Mouse (Mus musculus): ENCODE results near the gene Morn4.

Morn4 gene

DNA sequence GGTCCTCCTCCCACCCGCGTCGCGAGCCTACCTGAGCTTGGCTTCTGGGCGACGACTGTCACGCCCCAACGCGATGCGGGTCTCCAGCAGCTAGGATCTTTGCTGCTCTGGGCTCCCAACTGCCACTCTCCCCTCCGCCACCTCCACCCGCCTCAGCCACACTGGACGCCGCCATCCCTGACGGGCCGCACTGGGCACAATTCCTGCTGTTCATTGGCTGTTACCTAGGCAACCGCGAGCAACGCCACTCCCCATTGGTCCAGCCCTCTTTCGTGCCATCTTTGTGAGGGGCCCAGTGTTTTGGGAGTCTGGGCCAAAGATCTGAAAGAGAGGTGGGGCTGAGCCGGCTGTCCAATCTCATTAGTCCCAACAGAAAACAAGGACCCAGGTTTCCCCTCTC lies at the start of gene Morn4:
Morn4 (minus strand) TSS at position 192 of the 400 bp plus-strand sequence.
- peak; percentile 97 for DNase-seq (ENCODE audit: low read depth, low spot score)

DNA sequence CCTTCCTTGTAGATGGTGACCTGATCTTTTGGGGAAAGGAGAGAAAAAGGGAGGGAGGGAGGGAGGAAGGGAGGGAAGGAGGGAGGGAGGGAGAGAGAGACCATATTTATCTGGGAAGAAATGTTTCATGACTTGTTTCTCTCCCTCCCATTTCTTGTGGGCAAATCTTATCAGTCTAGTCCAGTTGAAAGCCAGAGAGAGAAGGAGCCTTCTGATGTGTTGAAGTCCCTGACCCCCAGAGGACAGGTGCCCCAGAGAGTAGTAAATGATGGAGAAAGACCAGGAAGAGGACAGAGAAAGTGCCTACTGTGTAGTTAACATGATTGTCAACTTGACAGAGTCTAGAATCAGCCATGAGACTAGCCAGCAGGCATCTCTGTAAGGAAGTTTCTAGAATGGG lies 48.9 kb upstream of the Morn4 start:
- no peak for DNase-seq (ENCODE audit: low read depth, low spot score)

- DNase-seq (ENCODE audit: low read depth, low spot score), result peak; percentile 36
These were observed 44.9 kb upstream of the Morn4 start for GRCm38 (mm10) chr19:42131101-42131500.

DNA sequence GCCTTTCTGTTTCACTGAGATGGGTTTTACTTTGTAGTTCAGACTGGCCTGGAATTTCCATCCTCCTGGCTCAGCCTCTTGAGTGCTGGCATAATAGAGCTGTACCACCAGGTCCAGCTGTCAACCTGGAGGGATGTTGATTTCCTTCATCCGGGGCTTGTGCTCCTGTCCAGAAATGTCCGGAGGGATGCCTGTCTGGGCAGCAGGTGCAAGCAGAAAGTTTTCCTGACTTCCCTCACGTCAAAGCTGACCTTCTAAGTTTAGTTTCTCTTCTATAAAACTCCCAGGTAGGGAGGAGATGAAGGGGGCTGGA lies 44.1 kb upstream of the Morn4 start:
- no peak for DNase-seq (ENCODE audit: low read depth, low spot score)

GRCm38 (mm10) chr19:42129509-42130293 lies 43.5 kb upstream of the Morn4 start:
- DNase-seq (ENCODE audit: low read depth, low spot score), result peak; percentile 69

GRCm38 (mm10) chr19:42128787-42129508 lies 42.8 kb upstream of the Morn4 start, which contains the start of gene Avpi1:
Gene Avpi1, minus strand, starts transcription at chr19:42129059.
- DNase-seq (ENCODE audit: low read depth, low spot score), result peak; percentile 100

GRCm38 (mm10) chr19:42128052-42128740 lies 42.0 kb upstream of the Morn4 start:
- no peak for DNase-seq (ENCODE audit: low read depth, low spot score)

GRCm38 (mm10) chr19:42127024-42127423 lies 40.9 kb upstream of the Morn4 start:
- DNase-seq (ENCODE audit: low read depth, low spot score), result no peak

GRCm38 (mm10) chr19:42126219-42126605 lies 40.1 kb upstream of the Morn4 start:
- no peak for DNase-seq (ENCODE audit: low read depth, low spot score)

- peak; percentile 45 for DNase-seq (ENCODE audit: low read depth, low spot score)
These were observed 39.5 kb upstream of the Morn4 start for GRCm38 (mm10) chr19:42125501-42126218.

DNA sequence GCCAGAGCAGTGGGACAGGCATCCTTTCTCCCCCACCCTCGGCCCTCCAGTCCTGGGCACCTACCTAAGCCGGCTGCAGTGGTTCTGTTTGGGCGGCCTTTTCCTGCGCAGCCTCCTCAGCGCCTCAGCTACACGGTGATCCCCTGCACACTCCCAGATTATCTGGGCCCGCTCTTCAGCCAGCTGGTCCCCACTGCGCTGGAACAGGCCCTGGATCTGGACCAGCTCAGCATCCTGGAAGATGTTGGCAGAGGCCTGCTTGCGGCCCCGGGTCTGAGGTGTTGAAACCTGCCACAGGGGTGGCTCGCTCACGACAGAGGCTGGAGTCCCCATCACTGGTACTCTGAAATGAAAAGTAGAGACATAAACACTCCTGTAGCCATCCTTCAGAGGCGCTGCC lies 38.5 kb upstream of the Morn4 start:
- peak; percentile 45 for DNase-seq (ENCODE audit: low read depth, low spot score)

DNA sequence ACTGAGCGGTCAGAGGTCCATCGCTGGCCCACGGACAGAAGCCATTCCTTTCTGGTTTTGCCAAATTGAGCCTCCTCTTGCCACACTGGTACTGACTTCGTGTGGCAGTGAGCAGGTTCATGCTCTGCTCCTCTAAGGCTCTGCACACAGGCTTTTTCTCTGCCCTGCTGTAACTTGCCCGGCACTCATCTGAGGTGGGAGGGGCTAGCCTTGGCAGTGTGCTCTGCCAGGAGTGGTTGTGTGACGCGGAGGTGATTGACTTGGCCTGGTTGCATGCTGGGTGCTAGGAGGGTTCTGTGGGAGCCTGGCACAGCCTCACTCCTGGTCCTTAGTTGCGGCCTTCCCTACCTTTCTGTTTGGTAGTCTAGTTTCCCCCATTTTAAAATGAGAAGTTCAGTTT lies 34.3 kb upstream of the Morn4 start:
- DNase-seq (ENCODE audit: low read depth, low spot score), result no peak

DNA sequence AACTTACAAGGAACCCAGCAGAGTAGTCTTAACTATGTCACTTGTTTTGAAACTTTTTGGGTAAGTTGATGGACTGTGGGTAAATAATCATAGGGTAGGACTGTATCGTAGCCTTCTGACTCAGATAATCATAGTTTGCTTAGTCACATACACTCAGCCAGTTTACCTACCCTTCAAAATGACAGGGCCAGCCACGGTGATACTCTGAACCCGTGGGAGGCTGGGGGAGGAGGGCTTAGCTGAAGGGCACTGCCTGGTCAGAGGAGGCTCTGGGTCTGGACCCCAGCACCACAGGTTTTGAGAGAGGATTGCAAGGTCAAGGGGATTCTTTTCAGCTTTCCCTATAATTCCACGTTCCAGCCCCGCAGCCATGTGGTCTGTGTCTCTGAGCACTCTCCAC lies 32.4 kb upstream of the Morn4 start:
- no peak for DNase-seq (ENCODE audit: low read depth, low spot score)

- DNase-seq (ENCODE audit: low read depth, low spot score), result no peak
These were observed 32.0 kb upstream of the Morn4 start for GRCm38 (mm10) chr19:42118142-42118541.

- DNase-seq (ENCODE audit: low read depth, low spot score), result no peak
These were observed 29.7 kb upstream of the Morn4 start for GRCm38 (mm10) chr19:42115783-42116335.

- no peak for DNase-seq (ENCODE audit: low read depth, low spot score)
These were observed 18.5 kb upstream of the Morn4 start for GRCm38 (mm10) chr19:42104681-42105080.

- DNase-seq (ENCODE audit: low read depth, low spot score), result no peak
These were observed 13.2 kb upstream of the Morn4 start for GRCm38 (mm10) chr19:42099406-42099805.

- peak; percentile 28 for DNase-seq (ENCODE audit: low read depth, low spot score)
These were observed 4.5 kb upstream of the Morn4 start for GRCm38 (mm10) chr19:42090637-42091141.

- peak; percentile 100 for DNase-seq (ENCODE audit: low read depth, low spot score)
These were observed 3.8 kb upstream of the Morn4 start, which contains the start of gene Pi4k2a for GRCm38 (mm10) chr19:42089748-42090595. Gene Pi4k2a, plus strand, starts transcription at chr19:42090470.

DNA sequence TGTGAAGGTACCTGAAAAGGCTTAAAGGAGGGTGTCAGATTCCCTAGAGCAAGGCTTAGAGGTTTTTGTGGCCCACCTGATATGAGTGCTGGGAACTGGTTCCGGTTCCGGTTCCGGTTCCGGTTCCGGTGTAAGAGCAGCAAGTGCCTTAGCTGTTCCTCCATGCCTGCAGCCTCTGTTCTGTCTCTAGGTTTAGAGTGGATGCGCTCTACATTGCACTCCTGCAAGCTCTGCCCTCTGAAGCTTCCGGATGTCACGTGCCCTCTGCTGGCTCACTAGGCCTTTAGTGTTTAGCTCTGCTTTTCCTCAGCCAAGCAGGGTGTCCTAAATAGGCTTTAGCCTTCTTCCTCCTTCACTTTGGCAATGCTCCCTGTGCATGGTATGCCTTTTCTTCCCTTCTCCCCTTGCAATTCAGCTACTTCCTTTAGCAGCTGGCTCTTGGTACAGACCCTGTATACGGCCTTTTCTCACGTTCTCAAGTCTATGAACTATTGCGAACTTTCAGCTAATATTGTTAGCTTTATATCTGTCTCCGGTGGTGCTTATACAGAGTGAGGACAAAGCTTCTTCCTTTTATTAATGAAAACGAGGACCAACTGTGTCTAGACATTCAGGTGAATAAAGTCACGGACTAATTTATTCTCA lies 3.1 kb upstream of the Morn4 start:
- peak; percentile 84 for DNase-seq (ENCODE audit: low read depth, low spot score)
